Mouse (Mus musculus) lung, adult 2 months (tissue): ENCODE data around the gene Rnf150.

ENCODE experiments used
- CTCF ChIP-seq: fragments of 200-500 bp; IDR thresholded peaks from 2 replicates; pipeline ENCODE4 v1.5.1; 2011; ENCODE audit warnings: mild to moderate bottlenecking, low read length, control low read depth; ENCODE audit not compliant: insufficient read depth
- POLR2A ChIP-seq: fragments of 200-500 bp; IDR thresholded peaks from 2 replicates; pipeline ENCODE4 v1.6.1; 2011; ENCODE audit warnings: low read depth, mild to moderate bottlenecking, control low read depth, low read length, borderline replicate concordance; ENCODE audit errors: extremely low read depth

- TF ChIP-seq CTCF (no peak), POLR2A (no peak)
Measured at GRCm38 (mm10) chr8:83086625-83087024, 223.5 kb downstream of the Rnf150 start.
